Mouse (Mus musculus) right cerebral cortex, postnatal 4 days (tissue): ENCODE data around the gene Serpinb11.

ENCODE experiments used
- DNase-seq: peaks from one replicate; pipeline ENCODE4 v3.0.0-alpha.2; 2022

The Serpinb11 gene

DNA sequence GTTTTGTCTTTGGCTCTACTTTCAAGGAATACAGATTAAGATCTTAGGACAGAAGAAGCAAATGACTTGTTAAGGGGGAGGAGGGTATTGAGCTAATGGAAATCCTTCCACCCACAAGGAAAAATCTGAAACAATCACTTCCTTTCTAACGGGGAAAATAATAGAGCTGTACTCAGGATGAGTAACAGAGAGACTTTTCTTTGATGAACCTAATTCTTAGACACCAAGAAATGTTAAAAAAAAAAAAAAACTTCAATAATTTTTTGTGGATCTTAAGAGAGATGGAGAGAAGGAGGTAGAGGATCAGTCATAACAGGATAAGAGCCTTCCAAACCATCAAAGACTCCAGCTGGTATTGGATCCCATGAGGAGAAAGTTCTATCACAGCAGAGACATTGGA is at the start of gene Serpinb11:
Gene Serpinb11 (plus strand): TSS at position 301 of the 400 bp plus-strand sequence.
- no peak for DNase-seq

DNA sequence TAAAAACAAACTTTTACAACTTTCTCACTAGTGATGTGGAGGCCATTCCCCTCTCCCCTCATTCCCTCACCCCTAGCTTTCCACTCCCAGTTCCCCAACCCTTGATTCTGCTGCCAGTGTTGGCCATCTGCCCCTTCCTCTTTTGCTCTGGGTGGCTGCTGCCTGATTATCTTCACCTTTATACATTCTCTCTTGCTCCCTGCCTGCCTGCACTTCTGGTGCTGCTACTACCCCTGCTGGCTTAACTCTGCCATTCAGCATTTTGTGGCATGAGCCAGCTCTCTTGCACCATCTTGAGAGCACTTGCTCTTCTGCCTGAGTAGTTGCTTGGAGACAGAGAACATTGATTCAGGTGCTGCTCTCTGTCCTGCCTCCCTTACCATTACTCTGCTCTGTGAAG is 15.0 kb upstream of the Serpinb11 start:
- DNase-seq: no peak

DNA sequence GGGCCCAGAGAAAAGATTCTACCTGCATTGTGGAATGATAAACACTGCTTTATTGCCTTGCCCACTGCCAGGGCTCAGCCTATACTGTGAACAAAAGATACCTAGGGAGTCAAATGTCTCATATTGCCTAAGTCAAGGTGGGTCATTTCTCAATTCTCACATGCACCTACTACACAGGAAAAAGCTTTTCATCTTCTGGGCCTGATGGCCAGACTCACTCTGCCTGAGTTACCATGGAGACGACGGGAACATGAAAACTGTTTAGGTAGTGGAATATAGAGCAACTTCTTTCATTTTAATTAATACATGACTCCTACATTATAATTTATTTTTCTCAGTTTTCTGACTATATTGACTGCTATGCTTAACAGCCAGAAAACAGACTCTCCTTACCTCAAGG is 14.2 kb upstream of the Serpinb11 start:
- no peak for DNase-seq

DNA sequence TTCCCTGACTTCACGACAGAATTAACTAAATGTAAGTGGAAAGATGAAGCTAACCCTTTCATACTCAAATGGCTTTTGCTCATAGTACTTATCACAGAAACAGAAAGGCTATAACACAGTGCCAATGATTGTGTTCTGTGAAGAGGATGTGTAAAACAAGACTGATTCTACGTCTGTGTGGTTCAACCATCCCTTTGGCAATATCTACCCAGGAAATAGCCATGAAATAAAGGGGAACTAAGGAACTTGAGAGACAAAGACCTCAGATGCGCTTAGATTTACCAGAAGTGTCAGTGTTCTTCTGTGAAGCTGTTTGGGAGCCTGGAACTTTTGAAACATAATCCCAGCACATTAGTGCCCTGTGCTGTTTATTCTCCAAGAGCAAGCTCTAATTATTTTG is 10.6 kb upstream of the Serpinb11 start:
- no peak for DNase-seq

DNA sequence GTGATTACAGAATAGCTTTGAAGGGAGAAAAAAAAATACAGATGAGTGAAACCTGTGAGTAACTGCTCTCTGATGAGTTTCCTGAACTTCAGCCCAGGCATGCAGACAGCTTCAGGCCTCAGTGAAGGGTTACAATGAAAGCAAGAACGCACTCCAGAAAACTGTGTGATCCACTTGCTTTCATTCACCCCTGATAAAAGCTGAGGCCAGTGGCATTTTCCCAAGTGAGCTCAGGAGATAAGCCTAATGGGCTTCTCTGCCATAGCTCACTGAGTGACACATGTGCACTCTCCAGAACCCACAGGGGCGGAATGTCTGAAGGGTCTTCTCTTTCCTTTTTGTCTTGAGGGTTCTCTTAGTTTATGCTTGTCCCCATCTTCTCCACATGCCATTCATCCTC is 9.9 kb upstream of the Serpinb11 start:
- DNase-seq: no peak

DNA sequence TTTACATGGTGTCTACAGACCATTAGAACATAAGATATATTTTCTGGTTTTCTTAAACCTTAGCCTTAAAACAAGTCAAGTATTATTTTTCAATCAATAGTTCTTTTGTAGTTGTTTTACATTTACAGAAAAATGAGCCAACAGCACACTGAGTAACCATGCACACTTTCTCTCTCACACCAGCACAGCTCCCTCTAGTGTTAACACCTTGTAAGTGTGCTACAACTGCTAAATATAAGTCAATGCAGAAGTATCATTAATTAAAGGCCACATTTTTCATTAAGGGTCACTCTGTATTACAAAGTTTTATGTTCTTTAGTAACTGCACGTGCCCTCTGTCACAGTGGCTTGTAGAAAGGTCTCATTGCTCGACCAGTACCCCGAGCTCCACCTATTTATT is 8.0 kb upstream of the Serpinb11 start:
- no peak for DNase-seq

DNA sequence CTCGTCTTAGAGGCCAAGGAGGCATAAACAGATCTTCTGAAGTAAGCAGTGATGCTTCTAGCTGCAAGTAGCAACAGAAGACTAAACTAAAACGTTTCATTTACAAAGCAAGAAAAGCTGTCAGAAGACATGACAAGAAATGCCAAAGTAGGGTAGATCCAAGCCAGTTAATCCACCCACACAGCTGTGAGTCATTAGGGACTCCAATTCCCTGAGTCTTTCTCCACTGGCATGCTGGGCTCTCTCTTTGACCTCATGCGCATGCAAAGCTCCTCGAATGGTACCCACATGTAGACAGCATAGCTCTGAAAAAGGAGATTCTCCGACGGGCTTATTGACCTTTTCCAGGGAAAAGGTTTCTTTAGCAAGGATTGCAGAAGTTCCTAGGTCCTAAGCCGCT is 5.0 kb downstream of the Serpinb11 start:
- no peak for DNase-seq

DNA sequence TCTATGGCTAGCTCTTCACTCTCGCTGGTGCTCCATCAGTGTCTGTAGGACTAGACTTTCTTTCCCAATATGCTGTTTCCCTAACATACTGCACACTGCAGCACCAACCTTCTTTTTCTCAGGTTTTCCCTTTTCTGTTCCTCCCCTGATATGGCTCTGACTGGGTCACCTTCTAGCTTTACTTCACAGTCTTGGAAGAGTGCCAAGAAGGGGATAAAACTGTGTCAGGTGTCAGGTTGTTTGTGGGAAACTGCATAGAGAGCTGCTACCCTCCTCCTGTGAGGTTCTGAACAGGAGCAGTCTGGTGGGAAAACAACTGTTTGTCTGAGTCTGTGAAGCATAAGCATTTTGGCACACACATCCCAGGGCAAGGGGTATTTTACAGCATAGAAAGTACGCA is 7.9 kb downstream of the Serpinb11 start:
- no peak for DNase-seq

DNA sequence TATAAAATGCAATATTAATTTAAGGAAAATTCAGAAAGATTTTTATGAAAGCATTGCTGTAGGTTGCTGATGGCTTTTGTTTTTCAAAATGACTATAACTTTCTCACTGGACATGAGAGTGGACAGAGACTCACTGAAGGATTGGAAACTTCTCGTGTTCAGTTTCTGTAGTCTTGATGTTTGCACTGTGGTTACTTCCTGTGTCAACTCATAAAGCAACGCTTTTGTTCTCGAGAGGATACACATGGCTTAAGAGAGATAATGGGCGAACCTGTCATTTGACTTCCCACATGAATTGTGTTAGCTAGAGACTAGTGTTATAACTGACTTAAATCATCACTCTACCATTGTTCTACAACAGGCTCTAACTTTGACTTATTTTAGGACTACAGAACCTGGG is 16.0 kb downstream of the Serpinb11 start:
- no peak for DNase-seq

DNA sequence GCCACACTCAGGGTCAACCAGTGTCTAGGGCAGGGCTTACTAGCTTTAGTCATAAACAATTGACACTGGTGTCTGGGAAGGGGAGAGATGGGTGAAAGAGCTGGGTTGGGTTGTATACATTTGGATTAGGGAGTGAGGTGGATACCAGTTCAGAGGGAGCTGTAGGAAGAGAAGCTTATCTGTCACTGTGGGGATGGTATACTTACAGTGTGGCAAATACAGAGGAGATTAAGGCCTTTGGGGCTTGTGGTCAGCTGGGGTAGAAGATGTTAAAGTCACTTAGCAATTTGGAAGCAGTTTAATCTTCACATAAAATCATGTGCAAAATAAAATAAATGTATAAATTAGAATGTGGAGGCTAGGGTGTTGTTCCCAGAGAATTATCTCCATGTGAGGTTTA is 17.4 kb downstream of the Serpinb11 start:
- no peak for DNase-seq

DNA sequence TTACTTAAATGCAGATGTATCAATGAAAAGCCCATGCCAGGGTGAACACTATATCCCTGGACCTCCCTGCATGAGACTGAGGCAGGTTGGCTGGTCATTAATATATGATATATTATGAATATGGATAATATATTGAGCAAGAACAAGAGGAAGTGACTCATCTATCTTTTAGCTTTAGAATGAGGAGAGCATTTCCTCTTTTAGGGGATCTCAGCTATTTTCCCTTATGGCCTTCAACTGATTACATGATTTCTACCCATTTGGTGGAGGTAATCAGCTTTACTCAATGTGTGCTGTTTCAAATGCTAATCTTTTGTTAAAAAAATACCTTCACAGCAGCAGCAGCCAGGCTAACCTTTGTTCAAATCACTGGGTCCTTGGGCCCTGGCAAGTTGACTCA is 20.5 kb downstream of the Serpinb11 start:
- DNase-seq: no peak

DNA sequence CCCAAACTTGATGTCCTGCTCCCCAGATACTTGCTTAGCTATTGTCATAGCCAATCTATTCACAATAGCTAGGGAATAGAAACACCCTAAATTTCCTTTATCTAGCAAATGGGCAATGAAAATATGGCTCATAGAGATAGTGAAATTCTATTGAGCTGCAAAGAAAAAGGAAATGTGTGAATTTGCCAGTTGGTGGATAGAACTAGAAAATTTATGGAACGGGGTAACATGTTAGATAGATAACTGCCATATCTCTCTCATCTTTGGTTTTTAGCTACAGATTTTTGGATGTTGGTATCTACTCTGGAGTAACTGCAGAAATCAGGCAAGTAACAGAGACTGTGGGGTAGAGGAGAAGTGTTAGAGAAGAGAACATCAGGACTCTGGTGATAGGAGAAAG is 21.4 kb downstream of the Serpinb11 start:
- no peak for DNase-seq

DNA sequence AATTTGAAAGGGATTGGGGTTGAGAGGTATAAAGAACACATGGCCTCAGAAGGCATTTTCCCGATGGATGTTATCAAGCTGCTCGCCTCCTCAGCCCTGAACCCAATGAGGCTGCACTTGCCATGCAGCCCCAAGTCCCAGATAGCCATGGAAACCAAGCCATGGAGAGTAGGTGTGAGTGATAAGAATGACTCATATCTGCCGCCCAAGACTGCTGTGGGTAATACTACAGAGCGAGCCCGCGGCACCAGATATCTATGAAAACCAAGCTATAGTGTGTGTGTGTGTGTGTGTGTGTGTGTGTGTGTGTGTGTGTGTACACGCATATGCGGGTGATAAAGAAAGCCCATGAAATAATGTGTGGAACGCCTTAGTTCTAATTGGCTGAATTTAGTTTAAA is 23.5 kb downstream of the Serpinb11 start:
- DNase-seq: no peak

DNA sequence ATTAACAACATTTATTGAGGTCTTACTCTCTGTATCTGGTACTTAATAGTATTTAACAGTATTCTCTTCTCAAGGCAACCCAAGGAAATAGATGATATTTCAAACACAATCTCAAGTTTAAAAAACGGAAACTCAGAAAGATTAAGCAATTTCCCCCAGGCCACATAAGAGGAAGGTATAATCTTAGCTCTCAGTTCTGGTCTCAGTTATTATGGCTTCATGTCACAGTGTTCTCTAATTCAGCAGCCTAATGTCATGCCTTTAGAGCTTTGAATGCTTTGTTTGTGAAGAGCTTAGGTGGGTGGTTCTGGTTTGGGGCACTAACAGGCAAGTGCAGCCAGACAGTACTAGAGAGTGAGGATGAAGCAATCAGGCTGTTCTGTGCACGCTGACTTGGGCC is 28.8 kb downstream of the Serpinb11 start:
- no peak for DNase-seq

DNA sequence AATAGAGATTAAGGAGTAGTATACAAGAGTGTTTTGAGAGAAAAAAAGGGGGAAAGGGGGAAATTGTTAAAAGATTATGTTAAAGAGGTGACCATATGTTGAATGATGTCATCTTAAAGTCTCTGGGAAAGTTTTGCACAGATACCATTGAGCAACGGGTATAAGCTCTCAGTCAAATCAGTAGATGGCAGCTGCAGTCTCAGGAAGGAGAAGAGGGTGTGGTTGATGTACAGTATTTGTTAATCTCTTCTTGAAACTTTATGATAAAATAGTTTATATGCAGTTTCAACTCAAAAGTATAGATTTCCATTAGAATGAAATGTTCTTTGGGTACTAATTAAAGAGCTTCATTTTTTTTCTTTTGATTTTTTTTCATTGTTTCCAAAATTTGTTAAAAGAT is 36.5 kb downstream of the Serpinb11 start:
- DNase-seq: no peak

DNA sequence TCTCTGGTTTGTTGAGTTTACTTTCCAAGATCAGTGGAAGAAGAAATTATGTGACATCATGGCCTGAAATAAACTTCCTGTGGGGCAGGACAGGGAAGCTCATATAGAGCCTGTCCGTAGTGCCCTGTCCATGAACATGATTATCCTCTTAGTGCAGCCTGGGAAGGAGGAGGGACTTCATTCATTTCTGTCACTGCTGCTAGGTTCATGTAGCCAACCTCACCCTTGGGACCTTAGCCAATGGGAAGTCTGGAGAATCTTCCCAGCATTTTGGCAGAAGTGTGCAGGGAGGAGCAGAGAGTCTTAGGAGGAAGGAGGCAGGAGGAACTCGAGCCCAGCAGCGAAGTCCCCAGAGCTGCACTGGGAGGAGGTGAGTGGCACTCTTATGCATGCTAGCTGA is 38.4 kb downstream of the Serpinb11 start, which contains the start of gene Serpinb7:
Gene Serpinb7 (plus strand): TSS at position 301 of the 400 bp plus-strand sequence.
- DNase-seq: no peak

DNA sequence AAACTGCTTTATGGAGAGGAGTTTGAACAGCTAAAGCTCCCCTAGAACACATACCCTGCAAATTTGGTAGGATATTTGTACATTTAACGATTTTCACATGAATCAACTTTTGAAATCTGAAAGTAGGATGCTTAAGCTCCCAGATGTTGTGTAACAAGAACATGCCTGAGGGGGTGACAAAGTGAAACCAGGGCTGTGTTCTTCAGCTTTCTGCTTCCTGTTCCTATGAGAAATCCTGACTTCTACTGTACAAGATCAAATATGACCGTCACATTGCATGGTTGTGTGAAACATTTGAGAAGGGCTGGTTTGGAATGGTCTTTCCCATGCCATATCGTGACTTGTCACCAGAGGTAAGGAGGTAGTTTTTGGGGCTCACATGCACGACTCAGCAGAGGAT is 41.1 kb downstream of the Serpinb11 start:
- DNase-seq: no peak

DNA sequence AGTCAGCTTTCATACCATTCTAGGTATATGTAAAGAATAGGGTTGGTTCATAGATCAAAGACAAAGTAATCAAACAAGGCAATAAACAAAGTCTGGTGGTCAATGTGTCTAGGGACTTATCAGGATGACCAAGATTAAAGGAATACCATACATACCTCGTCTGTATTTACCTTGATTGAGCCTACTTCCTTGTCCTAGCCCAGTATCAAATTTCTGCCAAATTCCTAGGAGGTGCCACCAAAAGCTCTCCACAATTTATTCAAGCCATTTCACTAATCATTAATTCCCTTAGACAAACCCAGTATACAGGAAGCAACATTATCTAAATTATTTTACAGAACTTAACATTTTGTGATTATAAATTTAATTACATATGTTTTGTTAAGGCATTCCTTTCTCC is 53.7 kb downstream of the Serpinb11 start:
- no peak for DNase-seq

DNA sequence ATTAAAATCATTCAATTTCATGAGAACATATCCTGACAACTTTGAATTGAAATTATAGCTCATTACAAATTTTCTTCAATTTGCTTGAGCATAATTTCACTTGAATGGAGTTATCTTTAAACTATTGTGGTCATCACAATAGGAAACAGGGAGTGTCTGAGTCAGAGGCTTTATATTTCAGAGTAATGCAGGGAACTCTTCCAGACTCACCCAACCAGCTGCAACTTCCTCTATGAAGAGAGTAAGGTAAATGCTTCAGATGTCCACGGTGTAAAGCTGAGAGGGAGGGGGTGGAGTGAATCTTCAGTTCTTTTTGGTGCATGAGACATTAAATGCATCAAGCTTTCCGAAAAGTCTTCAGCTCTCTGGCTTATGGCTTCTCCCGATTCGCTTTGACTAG is 61.5 kb downstream of the Serpinb11 start:
- DNase-seq: no peak
